Mouse (Mus musculus) ES-E14 (cell line): Measurements from ENCODE around the gene Fsip1. TPM values are rescaled to one million over a fixed set of nuclear protein-coding genes. Genes with fewer than 3 reads are reported as not detected.

Experiments used
- DNase-seq: peaks from one replicate; pipeline ENCODE4 v3.0.0-alpha.2; 2013; ENCODE audit warnings: low read depth, low spot score
- H3K27ac ChIP-seq: 2 replicates; pipeline ENCODE4 v1.5.1; 2012; ENCODE audit warnings: low read depth, mild to moderate bottlenecking, low read length, moderate library complexity, mixed read lengths; ENCODE audit not compliant: poor library complexity, insufficient read depth, severe bottlenecking
- H3K36me3 ChIP-seq: 2 replicates; pipeline ENCODE4 v1.6.1; 2012; ENCODE audit warnings: mild to moderate bottlenecking, low read length, moderate library complexity, mixed read lengths; ENCODE audit not compliant: control insufficient read depth, poor library complexity, insufficient read depth, severe bottlenecking
- H3K4me1 ChIP-seq, 2 experiments: fragments of 150-350 bp in 1 of 2; sonication (generic) in 1 of 2; 2 replicates each; pipeline ENCODE4 v1.6.1; 2012; ENCODE audit warnings: low read length in 2 of 2, mild to moderate bottlenecking in 1 of 2, mixed read lengths in 1 of 2; ENCODE audit not compliant: control insufficient read depth in 2 of 2, insufficient read depth in 2 of 2, poor library complexity in 1 of 2
- H3K4me3 ChIP-seq, 2 experiments: fragments of 150-350 bp in 1 of 2; sonication (generic) in 1 of 2; 2 replicates each; pipeline ENCODE4 v1.5.1; 2012; ENCODE audit warnings: low read length in 2 of 2, low read depth in 1 of 2, mild to moderate bottlenecking in 1 of 2, mixed read lengths in 1 of 2; ENCODE audit not compliant: insufficient read depth in 1 of 2, poor library complexity in 1 of 2, severe bottlenecking in 1 of 2
- H3K9ac ChIP-seq: 2 replicates; pipeline ENCODE4 v1.6.1; 2012; ENCODE audit warnings: low read depth, mild to moderate bottlenecking, low read length, mixed read lengths; ENCODE audit not compliant: poor library complexity, insufficient read depth, severe bottlenecking
- H3K9me3 ChIP-seq: fragments of 150-350 bp; sonication (generic); 2 replicates; pipeline ENCODE4 v1.6.1; 2012; ENCODE audit warnings: low read depth, mild to moderate bottlenecking, low read length; ENCODE audit not compliant: control insufficient read depth, insufficient read depth
- CHD2 ChIP-seq: IDR thresholded peaks from 2 replicates; pipeline ENCODE4 v1.6.1; 2014; ENCODE audit warnings: mild to moderate bottlenecking, low read depth, low read length, inconsistent platforms
- HCFC1 ChIP-seq: IDR thresholded peaks from 2 replicates; pipeline ENCODE4 v1.6.1; 2012; ENCODE audit warnings: low read length, inconsistent platforms, borderline replicate concordance; ENCODE audit not compliant: insufficient read depth
- MAFK ChIP-seq: IDR thresholded peaks from 2 replicates; pipeline ENCODE4 v1.6.1; 2014; ENCODE audit warnings: mild to moderate bottlenecking, low read depth, low read length, inconsistent platforms; ENCODE audit not compliant: insufficient read depth
- ZC3H11A ChIP-seq: IDR thresholded peaks from 2 replicates; pipeline ENCODE4 v1.6.1; 2012; ENCODE audit warnings: low read depth, mild to moderate bottlenecking, inconsistent platforms, low read length, borderline replicate concordance
- ZNF384 ChIP-seq: IDR thresholded peaks from 2 replicates; pipeline ENCODE4 v1.6.1; 2012; ENCODE audit warnings: low read depth, low read length, inconsistent platforms
- in situ Hi-C, 2 experiments: fragments of 600-800 bp; cut with MboI; formaldehyde crosslinking; loops; one replicate each; pipeline ENCODE4 v1.15.1; 2025; ENCODE audit warnings: low sequenced_read_pairs in 2 of 2, inconsistent platforms in 1 of 2; ENCODE audit not compliant: unreplicated experiment in 2 of 2
- total RNA-seq: library from RNA; depleted of rRNA; stranded (reverse); fragments of 300-350 nt; gene quantifications from 2 replicates; pipeline ENCODE4 v1.2.3, GENCODE M21; 2012

The Fsip1 gene
- total RNA-seq, 1 experiment = 0.85 TPM

GRCm38 (mm10) chr2:118160991-118161390, 95.8 kb downstream of the Fsip1 start:
- H3K9me3 ChIP-seq = no peaks in the 10 kb centered on the region
- no peak for DNase-seq
- no peak overlapping the region for H3K9ac ChIP-seq
- no peaks in the 10 kb centered on the region for H3K4me1 ChIP-seq
- no peak overlapping the region for H3K27ac ChIP-seq
- in situ Hi-C loops = no loop called here
- no peak overlapping the region for H3K4me3 ChIP-seq
- no peak for TF ChIP-seq HCFC1
- no peaks in the 10 kb centered on the region for H3K36me3 ChIP-seq

GRCm38 (mm10) chr2:118160547-118160946, 96.2 kb downstream of the Fsip1 start:
- Histone ChIP-seq H3K36me3 (no peaks in the 10 kb centered on the region), H3K9ac (no peak overlapping the region), H3K27ac (no peak overlapping the region), H3K4me1 (no peaks in the 10 kb centered on the region), H3K9me3 (no peaks in the 10 kb centered on the region), H3K4me3 (no peak overlapping the region)
- in situ Hi-C loops = no loop called here
- DNase-seq = no peak
- TF ChIP-seq CHD2 = no peak
- no peak for TF ChIP-seq ZNF384
- TF ChIP-seq MAFK = no peak
- no peak for TF ChIP-seq ZC3H11A
- TF ChIP-seq HCFC1 = no peak

- in situ Hi-C loops = no loop called here
- Histone ChIP-seq H3K36me3 (no peaks in the 10 kb centered on the region), H3K27ac (no peak overlapping the region)
These were observed 97.6 kb downstream of the Fsip1 start for GRCm38 (mm10) chr2:118159126-118159525.

GRCm38 (mm10) chr2:118158095-118158494, 98.7 kb downstream of the Fsip1 start:
- H3K9me3 ChIP-seq = no peaks in the 10 kb centered on the region
- TF ChIP-seq ZNF384 = no peak
- no peak for TF ChIP-seq MAFK
- no peak for TF ChIP-seq ZC3H11A
- no peak for TF ChIP-seq HCFC1
- no peak for TF ChIP-seq CHD2
- no peaks in the 10 kb centered on the region for H3K36me3 ChIP-seq
- in situ Hi-C loops = no loop called here
- H3K27ac ChIP-seq = no peak overlapping the region
- H3K4me1 ChIP-seq = no peaks in the 10 kb centered on the region
- DNase-seq = no peak
- H3K9ac ChIP-seq = no peak overlapping the region
- no peak overlapping the region for H3K4me3 ChIP-seq

More at GRCm38 (mm10) chr2:118159126-118159525, 97.6 kb downstream of the Fsip1 start:
- Histone ChIP-seq H3K9ac (no peak overlapping the region), H3K4me3 (no peak overlapping the region), H3K9me3 (no peaks in the 10 kb centered on the region), H3K4me1 (no peaks in the 10 kb centered on the region)
- DNase-seq = no peak
- TF ChIP-seq ZC3H11A = no peak
- no peak for TF ChIP-seq MAFK
- TF ChIP-seq HCFC1 = no peak
- no peak for TF ChIP-seq ZNF384
- no peak for TF ChIP-seq CHD2

- no peaks in the 10 kb centered on the region for H3K9me3 ChIP-seq
- H3K9ac ChIP-seq = no peak overlapping the region
- TF ChIP-seq ZNF384 = no peak
- no peak for TF ChIP-seq CHD2
- no peak for TF ChIP-seq ZC3H11A
- TF ChIP-seq MAFK = no peak
- no peak for TF ChIP-seq HCFC1
- DNase-seq = no peak
- H3K4me3 ChIP-seq = no peak overlapping the region
- no peaks in the 10 kb centered on the region for H3K36me3 ChIP-seq
- H3K27ac ChIP-seq = no peak overlapping the region
- H3K4me1 ChIP-seq = no peaks in the 10 kb centered on the region
- in situ Hi-C loops = no loop called here
These were observed 106.8 kb downstream of the Fsip1 start for GRCm38 (mm10) chr2:118149855-118150563.
